Mouse (Mus musculus) embryonic facial prominence, embryonic 13.5 days (tissue): ENCODE measurements at regions not wholly inside any gene's neighbourhood (a gene's known extent, or its start where the extent isn't known, plus 50 kb on each side); places are given as distances from the start of the nearest gene placed in this dataset.

Experiments
- ATAC-seq: fragments of 200-750 bp; cut with Nextera tagmentation; 2 replicates; pipeline ENCODE4 v1.8.0; 2017; ENCODE audit warnings: low read depth; ENCODE audit not compliant: insufficient number of reproducible peaks, insufficient read depth, low FRiP score, low TSS enrichment
- H3K27ac ChIP-seq: fragments of 300-500 bp; sonication (generic); 2 replicates; pipeline ENCODE4 v1.5.1; 2015; ENCODE audit warnings: moderate library complexity, mild to moderate bottlenecking, inconsistent platforms
- H3K27me3 ChIP-seq: fragments of 300-500 bp; sonication (generic); 2 replicates; pipeline ENCODE4 v1.6.1; 2015; ENCODE audit warnings: mild to moderate bottlenecking, inconsistent platforms
- H3K36me3 ChIP-seq: fragments of 300-500 bp; sonication (generic); 2 replicates; pipeline ENCODE4 v1.6.1; 2015; ENCODE audit warnings: mild to moderate bottlenecking, inconsistent platforms
- H3K4me1 ChIP-seq: fragments of 300-500 bp; sonication (generic); 2 replicates; pipeline ENCODE4 v1.6.1; 2015; ENCODE audit warnings: inconsistent platforms
- H3K4me2 ChIP-seq: fragments of 300-500 bp; sonication (generic); 2 replicates; pipeline ENCODE4 v1.6.1; 2015; ENCODE audit warnings: moderate library complexity, mild to moderate bottlenecking, inconsistent platforms
- H3K4me3 ChIP-seq: fragments of 300-500 bp; sonication (generic); 2 replicates; pipeline ENCODE4 v1.5.1; 2015; ENCODE audit warnings: mild to moderate bottlenecking, inconsistent platforms
- H3K9ac ChIP-seq: fragments of 300-500 bp; sonication (generic); 2 replicates; pipeline ENCODE4 v1.6.1; 2015; ENCODE audit warnings: mild to moderate bottlenecking, inconsistent platforms
- H3K9me3 ChIP-seq: fragments of 300-500 bp; sonication (generic); 2 replicates; pipeline ENCODE4 v1.6.1; 2016; ENCODE audit warnings: inconsistent platforms
- WGBS: fragments of 180-500 bp; shearing (Covaris S2); methylation state at CpG from one replicate; pipeline ENCODE4 v1.1.7; 2015; ENCODE audit warnings: mixed read lengths; 5-methylcytosine and 5-hydroxymethylcytosine counted together

GRCm38 (mm10) chr6:111621684-111622480 lies 651.7 kb upstream of the Lmcd1 start:
- Histone ChIP-seq H3K36me3 (no peaks in the 10 kb centered on the region), H3K4me1 (no peaks in the 10 kb centered on the region), H3K4me2 (no peak overlapping the region), H3K9me3 (no peaks in the 10 kb centered on the region), H3K27ac (no peak overlapping the region), H3K27me3 (no peaks in the 10 kb centered on the region), H3K4me3 (no peak overlapping the region), H3K9ac (no peak overlapping the region)
- no peak for ATAC-seq
- WGBS, result 73% methylated on average over 8 of the region's 8 CpGs

DNA sequence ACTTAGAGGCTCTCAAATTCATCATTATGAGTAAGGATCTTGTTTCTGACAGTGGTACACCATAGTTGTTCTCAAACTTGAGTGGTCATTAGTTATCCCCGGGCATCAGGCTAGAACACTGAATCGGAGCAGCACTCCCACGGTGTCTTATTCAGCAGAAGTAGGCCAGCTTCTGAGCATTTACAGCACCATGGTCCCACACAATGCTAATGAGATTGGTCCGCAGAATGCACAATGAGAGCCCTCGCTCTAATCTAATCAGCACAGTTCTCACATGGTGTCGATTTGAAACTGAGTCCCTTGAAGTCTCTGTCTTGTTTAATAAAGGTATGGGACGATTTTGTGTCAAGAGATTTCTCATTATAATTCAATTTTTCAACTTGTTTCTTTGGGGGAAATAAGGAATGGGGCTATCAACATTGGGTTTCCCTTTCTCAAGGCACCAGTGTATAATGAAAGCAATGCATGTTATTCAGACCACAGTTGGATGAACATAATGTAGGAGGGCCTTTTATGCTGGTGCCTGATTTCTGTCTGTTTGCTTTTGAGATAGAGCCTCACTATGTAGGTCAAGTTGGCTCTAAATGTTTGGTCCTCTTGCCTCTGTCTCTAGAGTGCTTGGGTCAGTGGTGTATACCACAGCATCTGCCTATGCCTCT lies 650.9 kb upstream of the Lmcd1 start:
- no peaks in the 10 kb centered on the region for H3K9me3 ChIP-seq
- WGBS, result 76% methylated on average over 7 of the region's 7 CpGs
- ATAC-seq, result no peak

GRCm38 (mm10) chr6:111623140-111623497 lies 650.4 kb upstream of the Lmcd1 start:
- H3K27ac ChIP-seq, result no peak overlapping the region
- no peaks in the 10 kb centered on the region for H3K36me3 ChIP-seq
- H3K9me3 ChIP-seq, result no peaks in the 10 kb centered on the region
- ATAC-seq, result no peak
- H3K4me3 ChIP-seq, result no peak overlapping the region
- H3K9ac ChIP-seq, result no peak overlapping the region
- WGBS, result 77% methylated on average over 4 of the region's 4 CpGs
- no peak overlapping the region for H3K4me2 ChIP-seq
- H3K27me3 ChIP-seq, result no peaks in the 10 kb centered on the region
- no peaks in the 10 kb centered on the region for H3K4me1 ChIP-seq

More for the DNA sequence above, 650.9 kb upstream of the Lmcd1 start:
- no peaks in the 10 kb centered on the region for H3K27me3 ChIP-seq
- H3K9ac ChIP-seq, result no peak overlapping the region
- no peak overlapping the region for H3K4me3 ChIP-seq
- H3K36me3 ChIP-seq, result no peaks in the 10 kb centered on the region
- no peak overlapping the region for H3K4me2 ChIP-seq
- no peaks in the 10 kb centered on the region for H3K4me1 ChIP-seq
- no peak overlapping the region for H3K27ac ChIP-seq

DNA sequence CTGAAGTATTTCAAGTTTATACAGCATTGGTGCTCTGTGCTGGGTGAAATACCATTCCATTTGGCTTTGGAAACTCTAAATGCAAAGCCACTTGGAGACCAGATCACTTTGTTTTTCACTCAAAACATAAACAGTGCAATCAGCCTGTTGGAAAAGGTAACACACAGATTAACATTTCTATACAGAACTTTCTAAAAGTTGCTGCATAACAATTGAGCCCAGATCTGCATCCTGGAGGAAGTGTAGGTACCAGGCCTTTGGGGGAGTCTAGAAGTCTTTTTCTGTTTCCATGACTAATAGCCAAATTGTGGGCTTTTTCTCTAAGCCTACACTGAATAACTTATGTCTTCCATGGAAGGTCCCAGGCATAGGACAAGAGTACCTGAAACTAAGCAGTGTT lies 648.1 kb upstream of the Lmcd1 start:
- no peaks in the 10 kb centered on the region for H3K27me3 ChIP-seq

GRCm38 (mm10) chr6:111652736-111653135 lies 620.8 kb upstream of the Lmcd1 start:
- no peaks in the 10 kb centered on the region for H3K9me3 ChIP-seq
- WGBS, result 88% methylated on average over 3 of the region's 3 CpGs

More for the DNA sequence above, 648.1 kb upstream of the Lmcd1 start:
- ATAC-seq, result no peak
- Histone ChIP-seq H3K36me3 (no peaks in the 10 kb centered on the region), H3K9me3 (no peaks in the 10 kb centered on the region), H3K4me2 (no peak overlapping the region), H3K9ac (no peak overlapping the region), H3K4me1 (no peaks in the 10 kb centered on the region), H3K4me3 (no peak overlapping the region), H3K27ac (no peak overlapping the region)

DNA sequence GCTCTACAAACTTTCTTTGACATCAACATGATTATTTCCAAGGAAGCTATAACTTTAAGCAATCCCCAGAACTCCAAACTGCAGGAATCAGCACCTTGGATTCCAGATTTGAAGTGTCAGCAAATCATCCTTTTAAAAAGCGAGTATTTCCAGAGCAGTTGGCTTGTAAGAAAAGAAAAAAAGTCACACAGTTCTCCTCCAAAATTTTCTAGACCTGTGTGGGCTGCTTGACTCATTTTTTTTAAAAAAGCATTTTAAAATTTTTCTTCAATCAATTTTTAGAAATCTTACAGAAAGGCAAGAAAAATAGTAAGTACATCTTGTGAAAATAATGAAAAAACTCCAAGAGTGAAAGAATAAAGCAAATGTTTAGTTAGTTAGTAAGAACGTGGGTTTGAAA lies 613.6 kb upstream of the Lmcd1 start:
- ATAC-seq, result no peak
- 75% methylated on average over 2 of the region's 2 CpGs for WGBS
- H3K4me2 ChIP-seq, result no peak overlapping the region
- no peaks in the 10 kb centered on the region for H3K9me3 ChIP-seq
- H3K9ac ChIP-seq, result no peak overlapping the region
- no peaks in the 10 kb centered on the region for H3K27me3 ChIP-seq
- no peaks in the 10 kb centered on the region for H3K36me3 ChIP-seq
- no peak overlapping the region for H3K27ac ChIP-seq
- no peaks in the 10 kb centered on the region for H3K4me1 ChIP-seq
- H3K4me3 ChIP-seq, result no peak overlapping the region

More at GRCm38 (mm10) chr6:111652736-111653135, 620.8 kb upstream of the Lmcd1 start:
- no peak overlapping the region for H3K27ac ChIP-seq
- H3K4me3 ChIP-seq, result no peak overlapping the region
- no peak for ATAC-seq
- H3K36me3 ChIP-seq, result no peaks in the 10 kb centered on the region
- H3K4me1 ChIP-seq, result no peaks in the 10 kb centered on the region
- H3K9ac ChIP-seq, result no peak overlapping the region
- H3K4me2 ChIP-seq, result no peak overlapping the region
- H3K27me3 ChIP-seq, result no peaks in the 10 kb centered on the region

DNA sequence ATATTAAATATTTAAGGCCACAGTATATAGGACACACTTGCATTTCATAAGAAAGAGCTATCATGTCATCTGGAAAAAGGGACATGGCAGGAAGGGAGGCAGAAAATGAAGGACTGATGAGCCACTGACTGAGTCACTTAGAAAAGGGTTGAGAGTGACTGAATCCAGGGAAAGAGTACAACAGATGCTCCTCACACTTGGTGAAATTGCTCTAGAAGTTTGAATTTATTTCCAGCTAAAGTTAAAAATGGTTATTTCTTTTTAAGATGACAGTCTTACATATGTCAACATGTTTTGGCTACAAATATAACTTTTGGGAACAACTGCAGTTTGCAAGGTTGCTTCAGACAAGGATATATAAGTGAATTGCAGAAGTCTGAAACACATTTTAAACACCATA lies 609.0 kb upstream of the Lmcd1 start:
- Histone ChIP-seq H3K4me3 (no peak overlapping the region), H3K9ac (no peak overlapping the region), H3K4me2 (no peak overlapping the region), H3K27ac (no peak overlapping the region), H3K9me3 (no peaks in the 10 kb centered on the region), H3K27me3 (no peaks in the 10 kb centered on the region), H3K36me3 (no peaks in the 10 kb centered on the region), H3K4me1 (no peaks in the 10 kb centered on the region)
- no peak for ATAC-seq

- Histone ChIP-seq H3K4me2 (no peak overlapping the region), H3K9me3 (0 out of 2 replicates have a peak, but pooled peaks cover 3% of the 10 kb centered on the region), H3K27me3 (no peaks in the 10 kb centered on the region), H3K4me1 (no peaks in the 10 kb centered on the region), H3K27ac (no peak overlapping the region), H3K4me3 (no peak overlapping the region), H3K9ac (no peak overlapping the region), H3K36me3 (no peaks in the 10 kb centered on the region)
- no peak for ATAC-seq
- 76% methylated on average over 2 of the region's 2 CpGs for WGBS
Measured at GRCm38 (mm10) chr6:111684911-111685310, 588.6 kb upstream of the Lmcd1 start.

DNA sequence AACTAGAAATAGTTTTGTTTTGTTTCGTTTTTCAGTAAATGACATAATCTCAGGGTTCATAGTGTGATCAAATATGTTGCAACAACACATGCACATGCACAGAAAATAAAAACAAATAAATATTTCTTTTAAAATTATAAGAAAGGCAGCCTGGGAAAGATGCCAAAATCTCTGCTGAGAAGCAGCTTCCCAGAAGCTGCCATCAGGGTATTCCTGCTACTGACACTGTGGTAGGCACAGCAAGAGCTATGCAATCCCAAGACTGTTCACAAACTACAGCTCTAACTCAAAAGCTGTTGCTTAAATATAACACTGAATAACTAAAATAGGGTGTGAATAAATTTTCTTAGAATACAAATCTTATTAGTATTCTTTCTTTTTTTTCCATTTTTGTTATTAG lies 570.7 kb upstream of the Lmcd1 start:
- 76% methylated on average over 1 of the region's 1 CpGs for WGBS
- Histone ChIP-seq H3K9me3 (no peaks in the 10 kb centered on the region), H3K9ac (no peak overlapping the region), H3K4me3 (no peak overlapping the region), H3K27ac (no peak overlapping the region), H3K4me2 (no peak overlapping the region), H3K36me3 (no peaks in the 10 kb centered on the region), H3K4me1 (no peaks in the 10 kb centered on the region), H3K27me3 (no peaks in the 10 kb centered on the region)
- no peak for ATAC-seq

GRCm38 (mm10) chr6:111708277-111708676 lies 565.3 kb upstream of the Lmcd1 start:
- WGBS, result 62% methylated on average over 1 of the region's 1 CpGs
- Histone ChIP-seq H3K9ac (no peak overlapping the region), H3K27ac (no peak overlapping the region), H3K4me2 (no peak overlapping the region), H3K27me3 (no peaks in the 10 kb centered on the region), H3K9me3 (no peaks in the 10 kb centered on the region), H3K36me3 (no peaks in the 10 kb centered on the region), H3K4me3 (no peak overlapping the region), H3K4me1 (no peaks in the 10 kb centered on the region)
- ATAC-seq, result no peak

GRCm38 (mm10) chr6:111725969-111726368 lies 547.6 kb upstream of the Lmcd1 start:
- Histone ChIP-seq H3K4me2 (no peak overlapping the region), H3K4me1 (no peaks in the 10 kb centered on the region), H3K9ac (no peak overlapping the region), H3K36me3 (no peaks in the 10 kb centered on the region), H3K27ac (no peak overlapping the region), H3K27me3 (no peaks in the 10 kb centered on the region), H3K9me3 (no peaks in the 10 kb centered on the region), H3K4me3 (no peak overlapping the region)
- no peak for ATAC-seq

DNA sequence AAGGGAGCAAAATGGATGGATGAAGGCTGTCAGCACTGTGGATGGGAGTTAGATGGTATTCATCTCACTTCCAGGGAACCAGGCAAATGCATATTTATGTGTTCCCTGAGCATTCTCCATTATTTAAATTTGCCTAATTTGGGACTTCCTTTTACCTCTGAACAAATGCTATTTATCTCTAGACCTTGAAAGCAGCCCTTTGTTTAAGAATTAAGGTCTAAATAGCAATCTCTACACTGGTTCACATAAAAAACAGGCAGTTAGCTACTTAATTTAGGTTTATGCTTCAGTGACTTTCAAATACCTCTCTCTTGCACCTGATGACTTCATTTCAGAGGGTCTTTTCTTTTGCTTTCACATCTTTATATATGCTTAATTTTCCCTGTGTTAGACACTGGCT lies 543.2 kb upstream of the Lmcd1 start:
- ATAC-seq, result no peak
- Histone ChIP-seq H3K27ac (no peak overlapping the region), H3K4me2 (no peak overlapping the region), H3K27me3 (no peaks in the 10 kb centered on the region), H3K36me3 (no peaks in the 10 kb centered on the region), H3K9me3 (no peaks in the 10 kb centered on the region), H3K4me1 (no peaks in the 10 kb centered on the region), H3K4me3 (no peak overlapping the region), H3K9ac (no peak overlapping the region)
